9 mouse cellular contexts compared by ENCODE assay signal in the genomic region with DNA sequence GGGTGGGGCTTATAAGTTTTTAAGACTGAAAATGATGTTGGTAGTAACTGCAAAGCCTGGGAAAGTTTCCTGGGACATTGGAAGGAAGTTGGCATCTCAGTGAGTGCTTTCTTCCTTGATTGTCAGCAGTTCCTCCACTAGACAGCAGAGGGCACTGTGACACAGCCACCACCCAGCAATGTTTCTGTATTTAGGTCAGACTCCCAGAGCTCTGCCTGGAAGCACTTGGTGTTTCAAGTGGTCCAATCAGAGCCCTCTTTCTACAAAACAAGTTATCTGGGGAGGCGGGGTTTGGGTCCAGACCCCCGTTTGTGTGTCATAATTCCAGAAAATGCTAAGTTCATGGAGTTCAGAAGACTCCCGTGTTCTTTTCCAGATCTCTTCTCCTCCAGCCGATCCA. TPM values are rescaled to one million over a fixed set of nuclear protein-coding genes. Genes with fewer than 3 reads are reported as not detected.
DNase-seq lines count a peak whose midpoint lies in the region; ATAC-seq and TF ChIP-seq lines count a peak whose summit lies in the region.
"Had no signal": no experiment of that assay in that cellular context is flagged by ENCODE, and none has a peak within 500 bp of the region (broad histone marks: within the 10 kb centered on the region; RNA-seq: fewer than 3 reads in every experiment).

No protein-coding gene starts in this region.

- no peak overlapping the region for H3K4me3 ChIP-seq in E14TG2a.4 (replicated peaks; ENCODE audit: low read length)
- no peak overlapping the region for H3K4me3 ChIP-seq in liver, embryonic 11.5 days (ENCODE audit: low read depth, low read length)
- H3K4me3 ChIP-seq: limb, embryonic 15.5 days had no signal

- peak; percentile 82 for TF ChIP-seq CTCF in E14TG2a.4 (conservative IDR thresholded peaks at IDR 0.05; ENCODE audit: low read length)

- no peaks in the 10 kb centered on the region for H3K9me3 ChIP-seq in E14TG2a.4 (ENCODE audit: low read length)
- no peaks in the 10 kb centered on the region for H3K9me3 ChIP-seq in liver, embryonic 11.5 days (ENCODE audit: control insufficient read depth, low read length)
- H3K9me3 ChIP-seq: limb, embryonic 15.5 days had no signal

- H3K36me3 ChIP-seq in E14TG2a.4 (ENCODE audit: insufficient read depth, low read length) = peaks cover 60% of the 10 kb centered on the region
- H3K36me3 ChIP-seq in liver, embryonic 11.5 days (ENCODE audit: control insufficient read depth, insufficient read depth, low read length) = peaks cover 19% of the 10 kb centered on the region

- H3K27me3 ChIP-seq in E14TG2a.4 (ENCODE audit: insufficient read depth, low read length) = no peaks in the 10 kb centered on the region
- H3K27me3 ChIP-seq in liver, embryonic 11.5 days (replicated peaks; ENCODE audit: control insufficient read depth, insufficient read depth, low read length) = no peaks in the 10 kb centered on the region
- H3K27me3 ChIP-seq: limb, embryonic 15.5 days had no signal

- no peak overlapping the region for H3K9ac ChIP-seq in liver, embryonic 11.5 days (ENCODE audit: low read depth, low read length)
- H3K9ac ChIP-seq: limb, embryonic 15.5 days had no signal

- WGBS in liver, embryonic 11.5 days = 49% methylated on average over 4 of the region's 4 CpGs

- peak; percentile 75; the same call in 1 of the 2 replicates for ATAC-seq in frontal cortex, adult (ENCODE audit: low TSS enrichment)
- no peak for ATAC-seq in liver, embryonic 11.5 days (replicated peaks; ENCODE audit: low FRiP score)

- no peak overlapping the region for H3K4me2 ChIP-seq in liver, embryonic 11.5 days
- H3K4me2 ChIP-seq: limb, embryonic 15.5 days had no signal

- H3K4me1 ChIP-seq in E14TG2a.4 (replicated peaks; ENCODE audit: low read depth, low read length) = no peaks in the 10 kb centered on the region; the same call in 1 of the 2 replicates
- no peaks in the 10 kb centered on the region for H3K4me1 ChIP-seq in liver, embryonic 11.5 days (replicated peaks; ENCODE audit: control insufficient read depth, insufficient read depth, low read length)
- H3K4me1 ChIP-seq: limb, embryonic 15.5 days had no signal

- no peak overlapping the region for H3K27ac ChIP-seq in liver, embryonic 11.5 days (ENCODE audit: low read depth, low read length)
- H3K27ac ChIP-seq: limb, embryonic 15.5 days had no signal

- DNase-seq in 416B (ENCODE audit: low read depth) = peak; percentile 69
- DNase-seq in c-Kit-positive CD71-positive TER-119-negative erythroid progenitor cells, embryonic 14.5 days (ENCODE audit: low read depth) = peak; percentile 37
- peak; percentile 66 for DNase-seq in kidney, adult 9 months
- DNase-seq in liver, embryonic 11.5 days (ENCODE audit: low spot score) = peak; percentile 55
- peak; percentile 62 for DNase-seq in retina, postnatal 7 days (ENCODE audit: low read depth, low spot score)
- peak; percentile 41 for DNase-seq in yolk sac, embryonic 10.5 days (ENCODE audit: low spot score)

RNA-seq across cellular contexts. Expression of gene Lrrc43, which starts 45.0 kb away (rescaled TPM):
- not detected in 2 replicates for polyA plus RNA-seq in liver, embryonic 11.5 days (2014; fragmentation: Nextera tagmentation; extraction: Ambion mirVana)
- polyA plus RNA-seq: limb, embryonic 15.5 days had no signal

RNA-seq across cellular contexts. Expression of gene Il31, which starts 45.2 kb away (rescaled TPM):
- not detected in 2 replicates for polyA plus RNA-seq in liver, embryonic 11.5 days (2014; fragmentation: Nextera tagmentation; extraction: Ambion mirVana)
- polyA plus RNA-seq: limb, embryonic 15.5 days had no signal

RNA-seq across cellular contexts. Expression of gene Mlxip, which starts 49.5 kb away (rescaled TPM):
- polyA plus RNA-seq in liver, embryonic 11.5 days (2014; fragmentation: Nextera tagmentation; extraction: Ambion mirVana) = 13.7 and 14.0 TPM in 2 replicates
